In genomic region chr5:80039431-80039830, GRCm38 (mm10) we compare ENCODE assay signal across 28 mouse cellular contexts.
DNase-seq lines count a peak whose midpoint lies in the region; ATAC-seq lines count a peak whose summit lies in the region.
"Had no signal": no experiment of that assay in that cellular context is flagged by ENCODE, and none has a peak within 500 bp of the region (broad histone marks: within the 10 kb centered on the region; RNA-seq: fewer than 3 reads in every experiment).

No protein-coding gene starts in this region.

- no peak overlapping the region for H3K27ac ChIP-seq in forebrain, embryonic 12.5 days
- no peak overlapping the region for H3K27ac ChIP-seq in forebrain, embryonic 16.5 days (ENCODE audit: low read length)
- no peak overlapping the region for H3K27ac ChIP-seq in kidney, embryonic 14.5 days (ENCODE audit: low read depth, low read length)
- no peak overlapping the region for H3K27ac ChIP-seq in midbrain, embryonic 14.5 days (replicated peaks; ENCODE audit: low read depth, low read length)
- no peak overlapping the region for H3K27ac ChIP-seq in midbrain, embryonic 15.5 days
- H3K27ac ChIP-seq: embryonic facial prominence, embryonic 12.5 days; forebrain, embryonic 10.5 days; gastrocnemius, adult 2 months; heart, adult 2 months; limb, embryonic 13.5 days; lung, embryonic 15.5 days; midbrain, embryonic 12.5 days; stomach, postnatal 0 days had no signal

- 71% methylated on average over 2 of the region's 2 CpGs for WGBS in forebrain, embryonic 12.5 days
- 67% methylated on average over 2 of the region's 2 CpGs for WGBS in forebrain, embryonic 16.5 days
- WGBS in kidney, embryonic 14.5 days = 55% methylated on average over 2 of the region's 2 CpGs
- WGBS in midbrain, embryonic 14.5 days = 83% methylated on average over 2 of the region's 2 CpGs
- 68% methylated on average over 2 of the region's 2 CpGs for WGBS in midbrain, embryonic 15.5 days

- H3K4me1 ChIP-seq in forebrain, embryonic 12.5 days = no peaks in the 10 kb centered on the region
- H3K4me1 ChIP-seq in forebrain, embryonic 16.5 days (replicated peaks; ENCODE audit: control insufficient read depth, insufficient read depth, low read length) = no peaks in the 10 kb centered on the region
- no peaks in the 10 kb centered on the region for H3K4me1 ChIP-seq in kidney, embryonic 14.5 days (ENCODE audit: control insufficient read depth, insufficient read depth, low read length)
- no peaks in the 10 kb centered on the region for H3K4me1 ChIP-seq in midbrain, embryonic 14.5 days (ENCODE audit: control insufficient read depth, insufficient read depth, low read length)
- no peaks in the 10 kb centered on the region for H3K4me1 ChIP-seq in midbrain, embryonic 15.5 days
- H3K4me1 ChIP-seq: embryonic facial prominence, embryonic 12.5 days; forebrain, embryonic 10.5 days; heart, embryonic 12.5 days; limb, embryonic 13.5 days; lung, embryonic 15.5 days; megakaryocyte, embryonic 14.5 days; midbrain, embryonic 12.5 days had no signal

- no peak overlapping the region for H3K4me2 ChIP-seq in forebrain, embryonic 12.5 days
- H3K4me2 ChIP-seq in forebrain, embryonic 16.5 days (ENCODE audit: low read length) = no peak overlapping the region
- no peak overlapping the region for H3K4me2 ChIP-seq in kidney, embryonic 14.5 days (replicated peaks; ENCODE audit: low read depth, low read length)
- H3K4me2 ChIP-seq in midbrain, embryonic 14.5 days (ENCODE audit: low read length) = no peak overlapping the region
- H3K4me2 ChIP-seq in midbrain, embryonic 15.5 days = no peak overlapping the region
- H3K4me2 ChIP-seq: embryonic facial prominence, embryonic 12.5 days; heart, embryonic 12.5 days; limb, embryonic 13.5 days; liver, embryonic 11.5 days; lung, embryonic 15.5 days; midbrain, embryonic 12.5 days had no signal

- no peak for DNase-seq in kidney, postnatal 14 days
- DNase-seq in midbrain, embryonic 14.5 days = peak; percentile 1
- DNase-seq: adrenal gland, adult 8-10 months; cerebellum, adult 8-10 months; cerebellum, postnatal 25 days; forebrain, postnatal 0 days; gastrocnemius, adult 2 months; heart, adult 2 months; kidney, adult 9 months; right cerebral cortex, postnatal 4 days; thymus, adult 18-20 months; thymus, postnatal 25 days had no signal

- no peak overlapping the region for H3K9ac ChIP-seq in forebrain, embryonic 12.5 days
- no peak overlapping the region for H3K9ac ChIP-seq in forebrain, embryonic 16.5 days (replicated peaks; ENCODE audit: low read depth, low read length)
- no peak overlapping the region for H3K9ac ChIP-seq in kidney, embryonic 14.5 days (ENCODE audit: low read depth, low read length)
- H3K9ac ChIP-seq in midbrain, embryonic 14.5 days (replicated peaks; ENCODE audit: low read length) = no peak overlapping the region
- H3K9ac ChIP-seq in midbrain, embryonic 15.5 days = no peak overlapping the region
- H3K9ac ChIP-seq: embryonic facial prominence, embryonic 12.5 days; forebrain, postnatal 0 days; heart, embryonic 12.5 days; limb, embryonic 13.5 days; lung, embryonic 15.5 days; midbrain, embryonic 12.5 days had no signal

- H3K36me3 ChIP-seq in forebrain, embryonic 12.5 days (replicated peaks) = no peaks in the 10 kb centered on the region
- H3K36me3 ChIP-seq in forebrain, embryonic 16.5 days (ENCODE audit: control insufficient read depth, insufficient read depth) = no peaks in the 10 kb centered on the region
- no peaks in the 10 kb centered on the region for H3K36me3 ChIP-seq in kidney, embryonic 14.5 days (ENCODE audit: control insufficient read depth, insufficient read depth, low read length)
- H3K36me3 ChIP-seq in midbrain, embryonic 14.5 days (ENCODE audit: control insufficient read depth, insufficient read depth, low read length) = no peaks in the 10 kb centered on the region
- H3K36me3 ChIP-seq in midbrain, embryonic 15.5 days (replicated peaks) = no peaks in the 10 kb centered on the region
- H3K36me3 ChIP-seq: embryonic facial prominence, embryonic 12.5 days; forebrain, embryonic 10.5 days; G1E; heart, embryonic 12.5 days; limb, embryonic 13.5 days; lung, embryonic 15.5 days; midbrain, embryonic 12.5 days had no signal

- H3K4me3 ChIP-seq in forebrain, embryonic 12.5 days (replicated peaks) = no peak overlapping the region
- H3K4me3 ChIP-seq in forebrain, embryonic 16.5 days (replicated peaks; ENCODE audit: low read length) = no peak overlapping the region
- H3K4me3 ChIP-seq in kidney, embryonic 14.5 days (ENCODE audit: low read length) = no peak overlapping the region
- no peak overlapping the region for H3K4me3 ChIP-seq in midbrain, embryonic 14.5 days (replicated peaks; ENCODE audit: low read depth, low read length)
- no peak overlapping the region for H3K4me3 ChIP-seq in midbrain, embryonic 15.5 days
- H3K4me3 ChIP-seq: embryonic facial prominence, embryonic 12.5 days; forebrain, embryonic 10.5 days; gastrocnemius, adult 2 months; heart, adult 2 months; heart, embryonic 12.5 days; limb, embryonic 13.5 days; lung, embryonic 15.5 days; megakaryocyte, embryonic 14.5 days; midbrain, embryonic 12.5 days had no signal

- no peaks in the 10 kb centered on the region for H3K9me3 ChIP-seq in forebrain, embryonic 12.5 days
- no peaks in the 10 kb centered on the region for H3K9me3 ChIP-seq in forebrain, embryonic 16.5 days (ENCODE audit: control insufficient read depth, low read length)
- no peaks in the 10 kb centered on the region for H3K9me3 ChIP-seq in kidney, embryonic 14.5 days (ENCODE audit: control insufficient read depth, low read length)
- H3K9me3 ChIP-seq in midbrain, embryonic 14.5 days (ENCODE audit: control insufficient read depth, low read length) = no peaks in the 10 kb centered on the region
- H3K9me3 ChIP-seq in midbrain, embryonic 15.5 days = no peaks in the 10 kb centered on the region
- H3K9me3 ChIP-seq: embryonic facial prominence, embryonic 12.5 days; forebrain, embryonic 10.5 days; heart, embryonic 12.5 days; limb, embryonic 13.5 days; lung, embryonic 15.5 days; megakaryocyte, embryonic 14.5 days; midbrain, embryonic 12.5 days had no signal

- 0 out of 2 replicates have a peak, but pooled peaks have one; percentile 27 for ATAC-seq in forebrain, embryonic 12.5 days (ENCODE audit: low FRiP score)
- no peak for ATAC-seq in forebrain, embryonic 16.5 days
- peak; percentile 94 for ATAC-seq in kidney, embryonic 14.5 days (ENCODE audit: low FRiP score, low TSS enrichment)
- no peak for ATAC-seq in midbrain, embryonic 14.5 days (ENCODE audit: low FRiP score, low TSS enrichment)
- ATAC-seq in midbrain, embryonic 15.5 days (replicated peaks) = no peak
- no peak for ATAC-seq in megakaryocyte progenitor cell, adult 5-6 weeks (replicated peaks; ENCODE audit: poor library complexity)
- ATAC-seq: forebrain, postnatal 0 days; intestine, embryonic 16.5 days had no signal

- H3K27me3 ChIP-seq in forebrain, embryonic 12.5 days = no peaks in the 10 kb centered on the region
- H3K27me3 ChIP-seq in forebrain, embryonic 16.5 days (replicated peaks; ENCODE audit: control insufficient read depth, insufficient read depth, low read length) = no peaks in the 10 kb centered on the region
- no peaks in the 10 kb centered on the region for H3K27me3 ChIP-seq in kidney, embryonic 14.5 days (ENCODE audit: control insufficient read depth, insufficient read depth, low read length)
- H3K27me3 ChIP-seq in midbrain, embryonic 14.5 days (ENCODE audit: control insufficient read depth, insufficient read depth, low read length) = no peaks in the 10 kb centered on the region
- no peaks in the 10 kb centered on the region for H3K27me3 ChIP-seq in midbrain, embryonic 15.5 days (replicated peaks)
- H3K27me3 ChIP-seq: embryonic facial prominence, embryonic 12.5 days; heart, embryonic 12.5 days; limb, embryonic 13.5 days; lung, embryonic 15.5 days; megakaryocyte, embryonic 14.5 days; midbrain, embryonic 12.5 days had no signal

Comparison
In these comparisons a context has a peak if more than half of its experiments do, and no peak if none do; other contexts are left out.
1. ATAC-seq: peak in forebrain, embryonic 12.5 days (single experiment) and kidney, embryonic 14.5 days (single experiment); none in forebrain, embryonic 16.5 days (single experiment), midbrain, embryonic 14.5 days (single experiment), midbrain, embryonic 15.5 days (single experiment) and megakaryocyte progenitor cell, adult 5-6 weeks (single experiment).